ENCODE assay signal across 11 mouse cellular contexts in genomic region chr6:22019637-22020036, GRCm38 (mm10). TPM values are rescaled to one million over a fixed set of nuclear protein-coding genes. Genes with fewer than 3 reads are reported as not detected.
DNase-seq lines count a peak whose midpoint lies in the region; ATAC-seq and TF ChIP-seq lines count a peak whose summit lies in the region.
"Had no signal": no experiment of that assay in that cellular context is flagged by ENCODE, and none has a peak within 500 bp of the region (broad histone marks: within the 10 kb centered on the region; RNA-seq: fewer than 3 reads in every experiment).

No protein-coding gene starts in this region.

- H3K4me2 ChIP-seq in kidney, embryonic 14.5 days (replicated peaks; ENCODE audit: low read depth, low read length) = no peak overlapping the region
- H3K4me2 ChIP-seq in heart, embryonic 16.5 days (ENCODE audit: low read depth, low read length) = no peak overlapping the region
- H3K4me2 ChIP-seq in limb, embryonic 15.5 days = no peak overlapping the region
- no peak overlapping the region for H3K4me2 ChIP-seq in midbrain, embryonic 15.5 days

- no peak for TF ChIP-seq CTCF in kidney, adult 2 months (conservative IDR thresholded peaks at IDR 0.05; ENCODE audit: insufficient read depth, insufficient read length, low read depth, low read length)

- no peak overlapping the region for H3K4me3 ChIP-seq in kidney, adult 2 months (ENCODE audit: insufficient read depth, low read depth, low read length)
- no peak overlapping the region for H3K4me3 ChIP-seq in kidney, embryonic 14.5 days (ENCODE audit: low read length)
- no peak overlapping the region for H3K4me3 ChIP-seq in embryonic facial prominence, embryonic 10.5 days
- H3K4me3 ChIP-seq in heart, embryonic 16.5 days (ENCODE audit: low read length) = no peak overlapping the region
- no peak overlapping the region for H3K4me3 ChIP-seq in limb, embryonic 15.5 days
- no peak overlapping the region for H3K4me3 ChIP-seq in midbrain, embryonic 15.5 days
- H3K4me3 ChIP-seq: left cerebral cortex, adult 2 months had no signal

- peaks cover 3% of the 10 kb centered on the region; the same call in 1 of the 2 replicates for H3K4me1 ChIP-seq in kidney, adult 2 months (ENCODE audit: control insufficient read depth, insufficient read depth, low read length)
- H3K4me1 ChIP-seq in kidney, embryonic 14.5 days (ENCODE audit: control insufficient read depth, insufficient read depth, low read length) = peaks cover 12% of the 10 kb centered on the region; the same call in 1 of the 2 replicates
- peaks cover 54% of the 10 kb centered on the region for H3K4me1 ChIP-seq in embryonic facial prominence, embryonic 10.5 days
- H3K4me1 ChIP-seq in heart, embryonic 16.5 days (ENCODE audit: control insufficient read depth, insufficient read depth, low read length) = peaks cover 9% of the 10 kb centered on the region; the same call in 1 of the 2 replicates
- H3K4me1 ChIP-seq in limb, embryonic 15.5 days = peaks cover 13% of the 10 kb centered on the region
- no peaks in the 10 kb centered on the region for H3K4me1 ChIP-seq in midbrain, embryonic 15.5 days

- WGBS in kidney, adult 2 months = 33% methylated on average over 10 of the region's 10 CpGs
- 41% methylated on average over 10 of the region's 10 CpGs for WGBS in kidney, embryonic 14.5 days
- WGBS in embryonic facial prominence, embryonic 10.5 days = 38% methylated on average over 10 of the region's 10 CpGs
- 33% methylated on average over 10 of the region's 10 CpGs for WGBS in heart, embryonic 16.5 days
- 32% methylated on average over 10 of the region's 10 CpGs for WGBS in limb, embryonic 15.5 days
- WGBS in midbrain, embryonic 15.5 days = 64% methylated on average over 10 of the region's 10 CpGs

- ATAC-seq in kidney, embryonic 14.5 days (ENCODE audit: low FRiP score, low TSS enrichment) = no peak
- peak; percentile 23; the same call in 1 of the 2 replicates for ATAC-seq in heart, embryonic 16.5 days (replicated peaks; ENCODE audit: extremely low read depth, insufficient read depth, low FRiP score)
- no peak for ATAC-seq in limb, embryonic 15.5 days (ENCODE audit: insufficient number of reproducible peaks, low FRiP score, low TSS enrichment, low read depth)
- ATAC-seq in midbrain, embryonic 15.5 days (replicated peaks) = no peak
- ATAC-seq: forebrain, embryonic 16.5 days; inflammation-experienced regulatory T-cells, adult 6 months had no signal

- TF ChIP-seq POLR2A in kidney, adult 2 months (IDR thresholded peaks at IDR 0.05; ENCODE audit: low read depth, low read length) = no peak

- peak overlapping the region; percentile 12; the same call in 1 of the 2 replicates for H3K27ac ChIP-seq in kidney, adult 2 months (ENCODE audit: insufficient read depth, low read depth, low read length)
- H3K27ac ChIP-seq in kidney, embryonic 14.5 days (ENCODE audit: low read depth, low read length) = no peak overlapping the region
- H3K27ac ChIP-seq in embryonic facial prominence, embryonic 10.5 days (replicated peaks) = peak overlapping the region; percentile 78
- peak overlapping the region; percentile 15 for H3K27ac ChIP-seq in heart, embryonic 16.5 days (ENCODE audit: low read length)
- peak overlapping the region; percentile 66 for H3K27ac ChIP-seq in limb, embryonic 15.5 days
- H3K27ac ChIP-seq in midbrain, embryonic 15.5 days = no peak overlapping the region
- H3K27ac ChIP-seq: left cerebral cortex, adult 2 months had no signal

- H3K9ac ChIP-seq in kidney, embryonic 14.5 days (ENCODE audit: low read depth, low read length) = no peak overlapping the region
- no peak overlapping the region for H3K9ac ChIP-seq in heart, embryonic 16.5 days (ENCODE audit: low read length)
- no peak overlapping the region for H3K9ac ChIP-seq in limb, embryonic 15.5 days
- H3K9ac ChIP-seq in midbrain, embryonic 15.5 days = no peak overlapping the region

- no peaks in the 10 kb centered on the region for H3K27me3 ChIP-seq in kidney, adult 2 months (replicated peaks; ENCODE audit: control insufficient read depth, insufficient read depth, low read length)
- H3K27me3 ChIP-seq in kidney, embryonic 14.5 days (ENCODE audit: control insufficient read depth, insufficient read depth, low read length) = no peaks in the 10 kb centered on the region
- H3K27me3 ChIP-seq in embryonic facial prominence, embryonic 10.5 days (replicated peaks; ENCODE audit: low read depth, poor library complexity, severe bottlenecking) = no peaks in the 10 kb centered on the region
- no peaks in the 10 kb centered on the region for H3K27me3 ChIP-seq in heart, embryonic 16.5 days (ENCODE audit: control insufficient read depth, insufficient read depth, low read length)
- H3K27me3 ChIP-seq in limb, embryonic 15.5 days = no peaks in the 10 kb centered on the region
- no peaks in the 10 kb centered on the region for H3K27me3 ChIP-seq in midbrain, embryonic 15.5 days (replicated peaks)

- no peaks in the 10 kb centered on the region for H3K36me3 ChIP-seq in kidney, adult 2 months (ENCODE audit: control insufficient read depth, insufficient read depth, low read length)
- H3K36me3 ChIP-seq in kidney, embryonic 14.5 days (ENCODE audit: control insufficient read depth, insufficient read depth, low read length) = no peaks in the 10 kb centered on the region
- peaks cover 15% of the 10 kb centered on the region for H3K36me3 ChIP-seq in embryonic facial prominence, embryonic 10.5 days (replicated peaks)
- no peaks in the 10 kb centered on the region; the same call in 1 of the 2 replicates for H3K36me3 ChIP-seq in heart, embryonic 16.5 days (ENCODE audit: control insufficient read depth, insufficient read depth)
- no peaks in the 10 kb centered on the region for H3K36me3 ChIP-seq in limb, embryonic 15.5 days
- H3K36me3 ChIP-seq in midbrain, embryonic 15.5 days (replicated peaks) = no peaks in the 10 kb centered on the region

- DNase-seq in kidney, adult 2 months = peak; percentile 34
- peak; percentile 40 for DNase-seq in embryonic facial prominence, embryonic 10.5 days (ENCODE audit: low spot score)
- no peak for DNase-seq in spleen, adult 18-20 months
- no peak for DNase-seq in ovary, postnatal 36 days (ENCODE audit: low spot score)

- H3K9me3 ChIP-seq in kidney, embryonic 14.5 days (ENCODE audit: control insufficient read depth, low read length) = no peaks in the 10 kb centered on the region
- no peaks in the 10 kb centered on the region for H3K9me3 ChIP-seq in embryonic facial prominence, embryonic 10.5 days
- H3K9me3 ChIP-seq in heart, embryonic 16.5 days (replicated peaks; ENCODE audit: control insufficient read depth, low read length) = no peaks in the 10 kb centered on the region
- no peaks in the 10 kb centered on the region for H3K9me3 ChIP-seq in limb, embryonic 15.5 days
- no peaks in the 10 kb centered on the region for H3K9me3 ChIP-seq in midbrain, embryonic 15.5 days

RNA-seq across cellular contexts. Expression of gene Cped1, which starts 33.9 kb away (rescaled TPM):
- 5.9 and 6.2 TPM in 2 replicates for polyA plus RNA-seq in kidney, adult 2 months (2012; rRNA removed)
- 59.7 and 67.9 TPM in 2 replicates for polyA plus RNA-seq in kidney, embryonic 14.5 days (2014; fragmentation: Nextera tagmentation; extraction: Ambion mirVana)
- polyA plus RNA-seq in embryonic facial prominence, embryonic 10.5 days (2016; fragmentation: Nextera tagmentation; extraction: Ambion mirVana) = 34.4 and 39.3 TPM in 2 replicates
- 4.8 and 7.2 TPM in 2 replicates for polyA plus RNA-seq in heart, embryonic 16.5 days (2015; fragmentation: Nextera tagmentation; extraction: Ambion mirVana)
- 42.0 and 43.1 TPM in 2 replicates for polyA plus RNA-seq in limb, embryonic 15.5 days (2015; fragmentation: Nextera tagmentation; extraction: Ambion mirVana)
- 3.3 and 3.4 TPM in 2 replicates for polyA plus RNA-seq in midbrain, embryonic 15.5 days (2015; fragmentation: Nextera tagmentation; extraction: Ambion mirVana)

Comparison
In these comparisons a context has a peak if more than half of its experiments do, and no peak if none do; other contexts are left out.
1. H3K27ac ChIP-seq: peak in kidney, adult 2 months (single experiment), embryonic facial prominence, embryonic 10.5 days (single experiment), heart, embryonic 16.5 days (single experiment) and limb, embryonic 15.5 days (single experiment); none in kidney, embryonic 14.5 days (single experiment) and midbrain, embryonic 15.5 days (single experiment).
2. DNase-seq: peak in kidney, adult 2 months (single experiment) and embryonic facial prominence, embryonic 10.5 days (single experiment); none in spleen, adult 18-20 months (0 of 2) and ovary, postnatal 36 days (single experiment).